Mouse (Mus musculus) gastrocnemius, postnatal 4 days (tissue): Measurements from ENCODE around the gene Psmd1. TPM values are rescaled to one million over a fixed set of nuclear protein-coding genes. Genes with fewer than 3 reads are reported as not detected.

ENCODE experiments used
- DNase-seq, 2 experiments: peaks; one replicate each; pipeline ENCODE4 v3.0.0; 2021 to 2022; ENCODE audit warnings: low spot score in 2 of 2, mixed read lengths in 2 of 2
- total RNA-seq, 2 experiments: library from RNA; stranded (reverse); gene quantifications; 2 replicates each; pipeline ENCODE4 v1.2.3; 2021

The Psmd1 gene
- total RNA-seq, 2 experiments from 2014 or later = 120 to 139 TPM

DNA sequence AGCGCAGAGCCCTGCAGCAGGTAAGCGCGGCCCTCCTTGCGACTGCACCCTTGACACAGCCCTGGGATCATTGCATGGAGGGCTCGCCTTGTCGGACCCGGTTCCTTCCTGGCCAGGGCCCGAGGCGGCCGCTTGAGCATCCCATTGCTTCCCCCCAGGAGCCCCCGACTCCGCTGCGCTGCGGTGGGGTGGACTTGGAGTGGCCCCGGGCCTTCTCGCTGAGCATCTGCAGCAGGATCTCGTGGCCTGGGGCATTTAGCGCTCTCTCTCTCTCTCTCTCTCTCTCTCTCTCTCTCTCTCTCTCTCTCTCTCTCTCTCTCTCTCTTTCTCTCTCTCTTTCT lies 90.6 kb downstream of the Psmd1 start:
- no peak for DNase-seq

DNA sequence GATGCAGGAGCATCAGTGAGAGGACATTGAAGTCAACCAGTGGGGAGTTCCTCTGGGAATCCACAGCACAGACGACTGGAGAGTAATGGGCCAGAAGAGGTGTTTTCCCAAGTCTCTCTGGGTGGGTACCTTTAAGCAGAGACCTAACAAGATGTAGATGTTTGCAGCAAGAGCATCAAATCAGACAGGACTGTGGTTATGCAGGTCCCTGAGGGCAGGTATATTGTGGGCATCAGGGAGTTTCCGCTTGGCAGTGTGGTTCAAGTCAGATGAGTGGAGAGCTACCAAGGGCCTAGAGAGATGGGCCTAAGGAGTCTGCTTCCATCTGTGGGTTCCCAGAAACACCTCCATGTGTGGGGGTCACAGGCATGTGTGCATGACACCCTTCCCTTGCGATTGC lies 91.9 kb downstream of the Psmd1 start:
- no peak for DNase-seq

DNA sequence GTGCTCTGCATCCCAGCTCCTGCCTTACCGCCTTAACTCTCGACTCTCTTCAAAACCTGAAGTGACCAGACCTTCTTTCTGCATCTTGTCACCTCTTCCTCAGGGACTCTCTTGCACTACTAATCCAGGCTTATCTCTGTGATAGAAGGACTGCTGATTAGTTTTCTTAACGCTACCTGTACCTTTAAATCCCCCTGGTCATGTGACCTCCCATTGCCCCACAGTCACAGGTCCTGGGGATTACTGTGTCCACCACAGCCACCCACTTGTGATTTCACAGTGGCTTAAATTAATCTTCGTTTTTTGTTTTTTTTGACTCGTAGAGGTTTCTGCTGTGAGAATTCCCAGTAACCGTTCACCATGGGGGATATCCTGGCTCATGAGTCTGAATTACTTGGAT lies 92.4 kb downstream of the Psmd1 start:
- no peak for DNase-seq

DNA sequence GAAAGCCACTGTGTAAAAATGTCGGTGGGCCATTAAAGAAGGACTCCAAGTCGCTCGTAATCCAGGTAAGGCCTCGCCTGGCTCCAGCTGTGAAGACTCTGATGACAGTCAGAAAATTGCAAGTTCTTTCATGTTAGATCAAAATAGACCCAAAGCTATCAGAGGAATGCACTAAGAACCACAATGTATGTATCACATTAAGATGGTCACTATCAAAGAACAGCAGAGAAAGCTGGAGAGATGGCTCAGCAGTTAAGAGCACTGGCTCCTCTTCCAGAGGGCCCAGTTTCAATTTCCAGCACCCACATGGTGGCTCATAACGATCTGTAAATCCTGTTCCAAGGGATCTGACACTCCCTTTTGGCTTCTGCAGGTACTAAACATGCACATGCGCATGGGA lies 95.9 kb downstream of the Psmd1 start:
- DNase-seq = no peak

DNA sequence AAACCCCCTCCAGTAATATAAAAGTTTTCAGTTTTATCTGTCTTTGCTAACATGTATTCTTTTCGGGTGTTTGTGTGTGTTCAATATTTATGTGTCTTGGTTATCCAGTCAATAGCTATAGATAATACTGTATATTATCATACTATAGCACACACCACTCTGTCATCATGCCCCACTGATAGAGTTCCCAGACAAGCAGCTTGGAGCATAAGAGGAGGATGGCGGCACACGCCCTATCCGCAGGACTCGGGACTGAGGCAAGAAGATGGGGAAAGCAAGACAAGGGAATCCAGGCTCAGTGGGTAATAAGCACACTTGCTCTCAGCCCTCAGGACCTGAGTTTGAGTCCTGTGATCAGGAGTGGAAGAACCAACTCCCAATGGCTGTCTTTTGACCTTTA lies 96.3 kb downstream of the Psmd1 start:
- DNase-seq = no peak

DNA sequence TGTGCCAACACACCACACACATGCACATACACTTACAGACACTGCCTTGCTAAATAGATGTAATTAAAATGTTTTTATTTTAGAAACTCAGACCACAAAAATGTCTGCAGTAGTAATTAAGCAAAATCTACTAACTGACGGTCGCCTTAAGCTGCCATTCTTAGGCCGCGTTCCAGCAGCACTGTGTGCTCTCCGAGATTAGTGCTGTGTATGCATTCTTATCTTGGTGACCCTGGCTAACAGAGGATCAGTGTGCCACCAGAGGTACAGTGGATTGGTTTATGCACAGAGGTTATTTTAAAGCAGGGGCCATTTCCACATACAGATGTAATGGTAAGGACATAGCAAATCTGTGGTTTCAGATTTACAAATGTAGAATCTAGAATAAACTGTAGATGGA lies 96.9 kb downstream of the Psmd1 start:
- DNase-seq = no peak

DNA sequence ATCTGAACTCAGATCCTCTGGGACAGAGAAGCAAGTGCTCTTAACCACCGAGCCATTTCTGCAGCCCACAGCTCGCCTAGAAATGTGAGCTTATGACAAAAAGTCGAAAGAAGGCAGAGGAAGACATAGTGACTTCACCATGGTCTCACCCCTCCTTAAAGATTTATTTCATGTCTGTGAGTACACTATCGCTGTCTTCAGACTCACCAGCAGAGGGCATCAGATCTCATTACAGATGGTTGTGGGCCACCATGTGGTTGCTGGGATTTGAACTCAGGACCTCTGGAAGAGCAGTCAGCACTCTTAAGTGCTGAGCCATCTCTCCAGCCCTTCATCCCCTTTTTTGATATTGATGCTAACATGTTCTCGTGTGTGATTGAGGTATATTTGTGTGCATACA lies 110.4 kb downstream of the Psmd1 start:
- no peak for DNase-seq

DNA sequence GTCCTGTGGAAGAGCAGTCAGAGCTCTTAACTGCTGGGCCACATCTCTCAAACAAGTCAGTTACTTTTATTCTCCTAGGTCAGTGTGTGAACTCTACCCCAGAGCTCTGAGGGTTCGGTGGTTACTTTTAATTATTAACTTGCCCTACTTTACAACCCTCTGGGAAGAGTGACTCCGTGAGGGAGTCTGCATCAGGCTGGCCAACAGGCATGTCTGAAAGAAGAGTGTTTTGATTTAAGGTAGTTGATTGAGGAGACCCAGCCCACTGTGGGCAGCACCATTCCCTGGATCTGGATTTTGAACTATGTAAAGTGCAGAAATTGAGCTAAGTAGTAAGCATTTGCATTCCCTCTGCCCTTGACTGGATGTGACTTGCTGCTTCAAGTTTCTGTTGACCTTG lies 111.9 kb downstream of the Psmd1 start:
- DNase-seq = no peak

DNA sequence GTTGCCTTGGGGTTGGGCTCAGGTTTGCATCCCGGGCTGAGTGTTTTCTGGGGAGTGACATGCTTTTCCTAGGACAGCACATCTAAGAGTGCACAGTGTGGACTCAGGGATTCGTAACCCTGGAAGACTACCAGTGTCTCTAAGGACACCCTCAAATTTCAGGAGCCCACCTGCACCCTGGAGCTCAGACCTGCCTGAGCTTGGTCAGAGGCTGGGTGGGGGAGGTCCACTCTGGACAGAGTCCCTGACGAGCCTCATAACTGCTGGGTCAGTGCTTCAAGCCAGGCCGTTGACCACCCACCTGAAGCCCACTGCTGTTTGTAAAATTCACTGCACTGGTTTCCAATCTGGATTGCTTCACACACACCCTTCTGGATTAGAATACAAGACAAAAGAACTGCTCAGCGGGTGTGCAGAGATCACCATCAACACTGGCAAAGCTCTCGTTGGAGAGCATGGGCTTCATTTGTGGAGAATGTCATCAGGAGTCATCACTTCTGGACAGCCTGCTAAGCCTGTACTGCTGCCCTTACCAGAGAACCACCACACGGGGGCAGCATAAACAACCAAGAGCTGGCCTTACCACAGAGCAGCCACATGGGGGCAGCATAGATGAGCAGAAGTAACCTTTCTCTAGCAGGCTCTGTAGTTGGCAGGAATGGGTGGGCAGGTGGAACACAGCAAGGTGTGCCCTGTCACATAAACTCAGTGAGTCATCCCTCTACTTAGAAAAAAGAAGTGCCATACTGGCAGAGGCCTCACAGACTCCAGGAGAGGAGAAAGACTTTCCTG lies 114.5 kb downstream of the Psmd1 start:
- peak; percentile 62 to 79 for DNase-seq

DNA sequence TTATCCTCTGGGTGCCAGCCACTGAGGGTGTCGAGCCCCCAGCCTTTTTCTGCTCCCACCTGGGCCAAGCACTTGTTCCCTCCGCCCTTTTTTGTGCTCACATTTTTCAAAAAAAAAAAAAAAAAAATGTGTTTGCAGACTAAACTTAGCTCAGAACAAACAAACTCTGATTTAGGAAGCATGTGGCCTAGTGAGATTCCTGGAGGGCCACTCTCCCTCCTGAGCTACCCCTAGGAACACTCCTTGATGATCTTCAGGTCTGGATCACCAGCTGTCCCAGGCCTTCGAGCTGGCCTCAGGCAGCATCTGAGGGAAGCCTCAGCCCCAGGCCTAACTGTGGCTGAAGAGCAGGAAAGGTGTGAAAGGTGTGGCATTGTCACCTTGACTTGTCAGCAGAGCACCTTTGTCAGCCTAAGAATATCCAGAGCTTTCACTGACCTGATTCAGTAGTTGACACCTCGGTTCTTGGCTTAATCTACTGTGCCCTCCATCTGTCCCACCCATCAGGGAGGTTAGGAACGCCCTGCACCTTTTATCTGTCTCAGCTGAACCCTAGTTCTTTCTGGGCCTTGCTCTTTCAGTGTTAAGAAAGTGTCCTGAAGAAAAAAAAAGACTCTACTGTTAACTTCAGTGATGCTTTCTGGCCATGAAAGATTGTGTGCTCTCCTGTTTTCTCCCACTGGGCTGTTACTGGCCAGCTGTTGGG lies 118.0 kb downstream of the Psmd1 start:
- DNase-seq = no peak

DNA sequence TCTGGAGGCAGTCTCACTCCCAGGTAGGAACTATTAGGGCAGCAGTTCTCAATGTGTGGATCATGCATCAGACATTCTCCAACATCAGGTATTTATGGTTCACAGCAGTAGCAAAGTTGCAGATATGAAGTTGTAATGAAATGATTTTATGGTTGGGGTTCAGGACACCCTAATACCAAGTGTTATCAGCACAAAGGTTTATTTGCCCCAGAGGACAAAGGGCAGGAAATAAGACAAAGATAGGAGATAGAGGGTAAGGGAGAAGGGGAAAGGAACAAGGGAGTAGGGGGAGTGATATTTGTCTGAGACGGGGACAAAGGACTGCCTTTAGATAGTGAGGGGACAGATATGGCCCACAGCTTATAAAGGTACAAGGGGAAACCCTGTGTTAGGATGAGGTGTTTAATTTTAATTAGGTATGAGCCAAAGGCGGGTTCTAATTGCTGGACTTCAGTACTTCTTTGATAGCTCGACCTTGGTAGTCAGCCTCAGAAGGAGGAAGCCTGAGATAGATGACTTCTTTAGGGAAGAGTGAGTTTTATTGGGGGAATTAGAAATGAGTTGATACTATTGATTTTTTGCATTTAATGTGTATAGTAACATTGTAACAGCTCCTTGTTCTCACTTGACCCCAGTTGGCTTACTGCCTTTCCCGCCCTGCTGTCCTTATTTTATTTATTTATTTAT lies 119.5 kb downstream of the Psmd1 start:
- no peak for DNase-seq

DNA sequence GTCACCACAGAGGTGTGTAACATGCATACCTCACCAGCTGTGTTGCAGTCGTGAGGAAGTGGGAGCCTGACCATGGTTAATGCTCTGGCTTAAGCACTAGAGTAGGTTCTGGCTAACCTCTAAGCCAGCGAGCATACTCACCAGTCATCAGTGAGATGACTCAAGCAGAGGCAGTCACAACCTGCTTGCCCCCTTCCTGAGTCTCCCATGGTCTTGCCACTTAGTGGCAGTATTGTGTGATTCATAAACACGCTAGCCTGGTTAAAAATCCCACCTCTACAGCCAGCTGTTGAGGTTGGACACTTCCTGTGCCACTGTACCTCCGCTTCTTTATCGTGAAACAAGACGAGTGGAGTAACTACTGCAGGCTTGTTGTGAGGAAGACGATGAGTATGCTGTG lies 122.6 kb downstream of the Psmd1 start:
- DNase-seq = no peak

DNA sequence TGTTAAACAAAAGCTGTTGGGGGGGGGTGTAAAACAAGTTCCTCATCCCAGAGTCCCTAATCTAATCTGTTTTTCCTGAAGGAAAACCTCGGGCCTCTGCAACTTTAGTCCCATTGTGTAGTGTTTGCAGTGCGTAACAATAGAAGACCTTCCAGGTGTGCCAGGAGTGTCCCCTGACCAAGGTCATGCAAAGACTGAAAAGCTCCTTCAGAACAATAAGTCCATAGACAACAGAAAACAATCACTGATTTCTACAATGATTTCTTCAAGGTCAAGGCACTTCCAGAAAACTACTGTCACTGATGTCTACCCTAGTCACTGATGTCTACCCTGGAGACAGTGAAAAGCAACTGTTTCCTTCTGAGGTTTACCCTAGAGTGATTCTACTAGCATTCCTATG lies 123.7 kb downstream of the Psmd1 start:
- no peak for DNase-seq

DNA sequence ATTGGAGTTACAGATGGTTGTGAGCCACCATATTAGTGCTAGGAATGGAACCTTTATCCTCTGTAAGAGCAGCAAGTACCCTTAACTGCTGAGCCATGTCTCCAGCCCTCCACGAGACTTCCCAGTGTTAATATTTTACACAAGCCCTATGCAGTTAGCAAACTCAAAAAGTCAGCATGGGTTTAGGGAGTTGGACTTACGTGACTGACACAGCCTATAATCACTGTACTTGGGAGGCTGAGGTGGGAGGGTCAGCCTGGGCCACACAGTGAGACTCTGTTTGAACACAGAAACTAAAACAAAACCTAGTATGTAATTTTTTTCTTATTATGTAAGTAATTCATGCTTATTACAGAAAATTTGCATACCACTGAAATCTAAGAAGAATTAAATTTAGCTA lies 124.1 kb downstream of the Psmd1 start:
- no peak for DNase-seq

Other genes starting within 250 kb of the Psmd1 start
- 10 to 100 TPM; 79.6 to 80.8 TPM for gene Itm2c, start 170.1 kb upstream of the Psmd1 start, total RNA-seq
- gene 4933407L21Rik, start 135.9 kb upstream of the Psmd1 start, total RNA-seq = under 1 TPM; 0.39 to 0.96 TPM
- gene Gpr55, start 103.4 kb upstream of the Psmd1 start, total RNA-seq = not detected
- gene Spata3, start 47.6 kb upstream of the Psmd1 start, total RNA-seq = not detected
- under 1 TPM; 0.23 to 0.27 TPM for gene 2810459M11Rik, start 18.5 kb upstream of the Psmd1 start, total RNA-seq
- 1 to 10 TPM; 1.2 TPM for gene Htr2b, start 47.6 kb downstream of the Psmd1 start, total RNA-seq
- gene Gm21972, start 69.2 kb downstream of the Psmd1 start, total RNA-seq = 1 to 10 TPM in 1 of 2 experiments, not detected in 1; 1.3 TPM
- 1 to 10 TPM; 5.4 to 9.1 TPM for gene Armc9, start 90.4 kb downstream of the Psmd1 start, total RNA-seq
- under 1 TPM; 0.54 to 0.65 TPM for gene B3gnt7, start 238.4 kb downstream of the Psmd1 start, total RNA-seq